8 mouse cellular contexts compared by ENCODE assay signal in the genomic region with DNA sequence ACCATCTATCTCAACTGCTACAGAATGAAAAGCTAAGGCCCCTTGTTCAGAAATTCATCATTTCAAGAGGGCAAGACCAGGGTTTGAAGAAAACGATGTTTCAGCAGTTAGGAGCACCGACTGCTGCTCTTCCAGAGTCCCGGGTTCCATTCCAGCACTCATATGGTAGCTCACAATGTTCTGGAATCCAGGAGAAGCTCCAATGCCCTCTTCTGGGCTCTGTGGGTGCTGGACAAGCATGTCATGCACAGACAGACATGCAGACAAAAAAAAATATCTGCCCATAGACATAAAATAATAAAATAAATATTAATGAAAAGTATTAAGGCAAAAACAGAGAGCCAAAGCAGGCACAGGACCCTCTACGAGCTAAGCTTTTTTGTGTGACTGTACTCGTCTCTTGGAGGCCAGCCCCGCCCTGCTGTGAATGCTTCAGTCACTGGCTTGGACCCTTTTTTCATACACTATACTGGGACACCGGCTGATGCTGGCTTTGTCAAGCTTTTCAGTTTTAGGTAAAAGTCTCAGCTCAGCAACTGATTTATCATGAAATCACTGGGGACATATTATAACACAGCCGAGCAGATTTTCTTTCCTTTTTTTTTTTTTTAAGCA. TPM values are rescaled to one million over a fixed set of nuclear protein-coding genes. Genes with fewer than 3 reads are reported as not detected.
DNase-seq lines count a peak whose midpoint lies in the region; ATAC-seq and TF ChIP-seq lines count a peak whose summit lies in the region.

No protein-coding gene starts in this region.

- no peak overlapping the region for H3K9ac ChIP-seq in kidney, postnatal 0 days (ENCODE audit: low read depth, low read length)
- H3K9ac ChIP-seq in forebrain, embryonic 11.5 days (ENCODE audit: low read length) = peak overlapping the region; percentile 77
- no peak overlapping the region for H3K9ac ChIP-seq in limb, embryonic 15.5 days
- no peak overlapping the region for H3K9ac ChIP-seq in stomach, embryonic 15.5 days

- 0 out of 2 replicates have a peak overlapping the region, but pooled peaks have one; percentile 51 for H3K27ac ChIP-seq in kidney, postnatal 0 days
- H3K27ac ChIP-seq in forebrain, embryonic 11.5 days (ENCODE audit: low read depth, low read length) = no peak overlapping the region
- no peak overlapping the region for H3K27ac ChIP-seq in limb, embryonic 15.5 days
- H3K27ac ChIP-seq in stomach, embryonic 15.5 days = peak overlapping the region; percentile 83; the same call in 1 of the 2 replicates

- no peak for ATAC-seq in kidney, postnatal 0 days (replicated peaks; ENCODE audit: low FRiP score, low read depth)
- ATAC-seq in forebrain, embryonic 11.5 days (replicated peaks; ENCODE audit: low FRiP score) = 0 out of 2 replicates have a peak, but pooled peaks have one; percentile 48
- no peak for ATAC-seq in limb, embryonic 15.5 days (ENCODE audit: insufficient number of reproducible peaks, low FRiP score, low TSS enrichment, low read depth)
- ATAC-seq in stomach, embryonic 15.5 days (ENCODE audit: insufficient read depth, low FRiP score, low read depth) = no peak
- no peak for ATAC-seq in inflammation-experienced regulatory T-cells, adult 6 months

- peak overlapping the region; percentile 81 for H3K4me3 ChIP-seq in kidney, postnatal 0 days (replicated peaks; ENCODE audit: low read depth, low read length)
- peak overlapping the region; percentile 71 for H3K4me3 ChIP-seq in forebrain, embryonic 11.5 days (ENCODE audit: low read depth, low read length)
- peak overlapping the region; percentile 80 for H3K4me3 ChIP-seq in limb, embryonic 15.5 days
- H3K4me3 ChIP-seq in stomach, embryonic 15.5 days (replicated peaks) = peak overlapping the region; percentile 74

- peak overlapping the region; percentile 93 for H3K4me2 ChIP-seq in kidney, postnatal 0 days (ENCODE audit: low read length)
- H3K4me2 ChIP-seq in forebrain, embryonic 11.5 days (ENCODE audit: low read depth, low read length, severe bottlenecking) = peak overlapping the region; percentile 86
- H3K4me2 ChIP-seq in limb, embryonic 15.5 days = peak overlapping the region; percentile 95
- H3K4me2 ChIP-seq in stomach, embryonic 15.5 days = peak overlapping the region; percentile 93

- WGBS in kidney, postnatal 0 days = 22% methylated on average over 8 of the region's 8 CpGs
- 17% methylated on average over 8 of the region's 8 CpGs for WGBS in forebrain, embryonic 11.5 days
- WGBS in limb, embryonic 15.5 days = 25% methylated on average over 8 of the region's 8 CpGs
- whole genome bisulfite sequencing in stomach, embryonic 15.5 days = 27% methylated on average over 8 of the region's 8 CpGs

- H3K27me3 ChIP-seq in kidney, postnatal 0 days (ENCODE audit: insufficient read depth, low read length) = no peaks in the 10 kb centered on the region
- H3K27me3 ChIP-seq in forebrain, embryonic 11.5 days (ENCODE audit: control insufficient read depth, insufficient read depth, low read length) = peaks cover 2% of the 10 kb centered on the region; the same call in 1 of the 2 replicates
- H3K27me3 ChIP-seq in limb, embryonic 15.5 days = 0 out of 2 replicates have a peak, but pooled peaks cover 3% of the 10 kb centered on the region
- H3K27me3 ChIP-seq in stomach, embryonic 15.5 days (replicated peaks) = no peaks in the 10 kb centered on the region

- no peaks in the 10 kb centered on the region for H3K4me1 ChIP-seq in kidney, postnatal 0 days (replicated peaks; ENCODE audit: insufficient read depth, low read length)
- H3K4me1 ChIP-seq in forebrain, embryonic 11.5 days (replicated peaks; ENCODE audit: control insufficient read depth, insufficient read depth, low read length) = peaks cover 8% of the 10 kb centered on the region; the same call in 1 of the 2 replicates
- peaks cover 11% of the 10 kb centered on the region for H3K4me1 ChIP-seq in limb, embryonic 15.5 days
- H3K4me1 ChIP-seq in stomach, embryonic 15.5 days = peaks cover 9% of the 10 kb centered on the region; the same call in 1 of the 2 replicates

- H3K36me3 ChIP-seq in kidney, postnatal 0 days (ENCODE audit: insufficient read depth, low read length) = no peaks in the 10 kb centered on the region
- H3K36me3 ChIP-seq in forebrain, embryonic 11.5 days (ENCODE audit: control insufficient read depth, insufficient read depth, low read length) = no peaks in the 10 kb centered on the region
- no peaks in the 10 kb centered on the region for H3K36me3 ChIP-seq in limb, embryonic 15.5 days
- H3K36me3 ChIP-seq in stomach, embryonic 15.5 days = no peaks in the 10 kb centered on the region

- no peak for TF ChIP-seq CTCF in kidney, postnatal 0 days (IDR thresholded peaks at IDR 0.05; ENCODE audit: low read depth)

- H3K9me3 ChIP-seq in kidney, postnatal 0 days (replicated peaks; ENCODE audit: low read length) = no peaks in the 10 kb centered on the region
- no peaks in the 10 kb centered on the region for H3K9me3 ChIP-seq in forebrain, embryonic 11.5 days (ENCODE audit: control insufficient read depth, low read length)
- no peaks in the 10 kb centered on the region for H3K9me3 ChIP-seq in limb, embryonic 15.5 days
- no peaks in the 10 kb centered on the region for H3K9me3 ChIP-seq in stomach, embryonic 15.5 days

- DNase-seq in kidney, postnatal 0 days (ENCODE audit: low spot score) = peak; percentile 56
- no peak for DNase-seq in kidney, adult 11 months
- peak; percentile 36 for DNase-seq in ZHBTc4 (ENCODE audit: low read depth, low spot score)
- DNase-seq in forebrain, embryonic 11.5 days (ENCODE audit: low spot score) = no peak
- DNase-seq in kidney, adult 9 months = no peak

RNA-seq across cellular contexts. Expression of a gene that starts 1.0 kb away (rescaled TPM):
- polyA plus RNA-seq in kidney, postnatal 0 days (2015; fragmentation: Nextera tagmentation; extraction: Ambion mirVana) = 10.0 and 11.0 TPM in 2 replicates
- 6.8 and 7.5 TPM in 2 replicates for polyA plus RNA-seq in forebrain, embryonic 11.5 days (2014; fragmentation: Nextera tagmentation; extraction: Ambion mirVana)
- polyA plus RNA-seq in limb, embryonic 15.5 days (2015; fragmentation: Nextera tagmentation; extraction: Ambion mirVana) = 16.3 and 16.9 TPM in 2 replicates
- polyA plus RNA-seq in stomach, embryonic 15.5 days (2015; fragmentation: Nextera tagmentation; extraction: Ambion mirVana) = 15.3 and 18.5 TPM in 2 replicates
- 10 to 100 TPM; 12.4 to 20.7 (median 19.4) TPM for polyA plus RNA-seq in inflammation-experienced regulatory T-cells, adult 6 months (2017; shearing (Covaris generic))

Comparison
In these comparisons a context has a peak if more than half of its experiments do, and no peak if none do; other contexts are left out.
1. DNase-seq: peak in kidney, postnatal 0 days (single experiment) and ZHBTc4 (single experiment); none in kidney, adult 11 months (single experiment), forebrain, embryonic 11.5 days (single experiment) and kidney, adult 9 months (single experiment).
2. H3K27ac ChIP-seq: peak in kidney, postnatal 0 days (single experiment) and stomach, embryonic 15.5 days (single experiment); none in forebrain, embryonic 11.5 days (single experiment) and limb, embryonic 15.5 days (single experiment).
3. Peak in every context shown above with its lines, with median percentiles within 50 percentile points of each other: H3K4me2 ChIP-seq and H3K4me3 ChIP-seq.